Mouse (Mus musculus): ENCODE measurements at regions not wholly inside any gene's neighbourhood (a gene's known extent, or its start where the extent isn't known, plus 50 kb on each side); places are given as distances from the start of the nearest gene placed in this dataset.

DNA sequence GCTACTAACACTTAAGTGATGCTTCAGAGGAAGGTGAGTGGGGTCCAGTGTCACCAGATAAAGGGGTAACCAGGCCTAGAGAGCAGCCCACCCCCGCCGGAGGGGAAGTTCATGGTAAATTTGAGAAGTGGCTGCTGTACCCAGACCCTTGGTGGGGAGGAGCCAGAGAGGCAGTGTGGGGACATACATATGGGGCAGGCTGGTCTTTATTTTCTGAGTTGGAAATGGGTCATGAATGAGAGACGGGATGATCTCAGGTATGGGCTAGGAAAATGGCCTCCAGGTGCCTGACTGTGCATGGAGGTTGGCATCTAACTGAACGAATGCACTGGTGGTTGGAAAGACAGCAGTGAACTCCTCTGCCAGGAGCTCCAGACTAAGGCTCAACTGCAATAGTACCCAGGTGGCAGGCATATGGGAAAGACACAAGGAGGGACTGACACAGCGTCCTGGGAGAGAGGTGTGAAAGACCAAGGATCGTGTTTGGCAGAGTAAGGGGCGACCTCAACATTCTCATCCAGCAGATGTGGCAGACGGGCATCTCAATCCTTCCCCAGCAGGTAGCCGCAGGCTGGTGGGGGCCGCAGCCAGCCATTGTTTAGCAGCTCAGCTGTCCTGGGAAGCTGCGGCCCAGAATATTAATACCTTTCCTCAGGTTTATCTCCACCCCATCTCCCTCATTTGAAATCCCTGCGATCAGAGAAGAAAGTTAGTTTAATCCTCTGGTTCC lies 387.7 kb downstream of the Rps24 start:
- H3K9ac ChIP-seq = peak overlapping the region; percentile 26; the same call in 1 of the 2 replicates
- ATAC-seq (ENCODE audit: low read depth) = no peak
- no peaks in the 10 kb centered on the region for H3K9me3 ChIP-seq
- 0 out of 2 replicates have a peak overlapping the region, but pooled peaks have one; percentile 38 for H3K27ac ChIP-seq (replicated peaks)
- no peak overlapping the region for H3K4me2 ChIP-seq
- H3K27me3 ChIP-seq = no peaks in the 10 kb centered on the region
- no peak overlapping the region for H3K4me3 ChIP-seq
- no peaks in the 10 kb centered on the region for H3K36me3 ChIP-seq
- H3K4me1 ChIP-seq (replicated peaks) = peaks cover 28% of the 10 kb centered on the region
- 54% methylated on average over 12 of the region's 12 CpGs for WGBS

DNA sequence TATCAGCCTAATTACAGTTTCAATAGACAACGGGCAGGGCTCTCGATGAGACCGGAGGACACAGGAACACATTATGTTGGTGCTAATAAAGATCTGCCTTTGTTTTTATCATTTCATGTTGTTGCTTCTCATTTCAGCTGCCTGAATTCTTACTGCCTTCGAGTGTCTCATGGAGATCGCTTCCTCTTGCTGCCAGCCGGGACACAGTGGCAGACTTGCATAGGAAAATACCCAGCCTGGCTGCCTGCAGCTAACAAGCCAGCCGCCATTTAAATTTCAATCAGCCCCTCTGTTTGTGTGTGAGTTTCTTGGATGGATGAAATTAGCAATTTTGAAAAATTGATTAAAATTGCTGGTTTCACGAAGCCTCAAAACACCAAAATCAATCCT lies 388.2 kb downstream of the Rps24 start:
- ATAC-seq (ENCODE audit: low read depth) = no peak
- Histone ChIP-seq H3K4me2 (no peak overlapping the region), H3K9ac (peak overlapping the region; percentile 26; the same call in 1 of the 2 replicates), H3K4me3 (no peak overlapping the region), H3K9me3 (no peaks in the 10 kb centered on the region), H3K27ac (replicated peaks) (0 out of 2 replicates have a peak overlapping the region, but pooled peaks have one; percentile 38), H3K27me3 (no peaks in the 10 kb centered on the region), H3K4me1 (replicated peaks) (peaks cover 28% of the 10 kb centered on the region), H3K36me3 (no peaks in the 10 kb centered on the region)
- 41% methylated on average over 8 of the region's 8 CpGs for WGBS

DNA sequence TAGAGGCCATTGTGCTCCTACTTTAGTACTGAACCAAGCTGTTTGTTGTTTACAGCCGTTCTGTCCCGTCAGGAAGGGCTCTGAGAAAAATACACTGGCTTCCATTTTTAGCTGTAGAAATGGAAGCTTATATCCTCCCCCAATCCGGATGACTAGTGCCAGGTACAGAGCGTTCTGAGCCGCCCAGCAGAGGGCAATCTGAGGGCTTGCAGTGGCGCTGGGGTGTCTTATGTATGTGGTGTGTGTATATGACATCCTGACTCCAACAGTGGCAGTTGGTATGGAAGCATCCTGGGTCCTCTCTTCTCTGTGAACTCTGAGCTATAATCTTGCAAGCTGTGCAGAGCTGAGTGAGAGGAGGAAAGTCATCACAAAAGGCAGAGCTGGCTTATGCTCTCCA lies 389.0 kb downstream of the Rps24 start:
- Histone ChIP-seq H3K4me2 (no peak overlapping the region), H3K27ac (replicated peaks) (0 out of 2 replicates have a peak overlapping the region, but pooled peaks have one; percentile 33), H3K9ac (0 out of 2 replicates have a peak overlapping the region, but pooled peaks have one; percentile 1), H3K36me3 (no peaks in the 10 kb centered on the region), H3K27me3 (no peaks in the 10 kb centered on the region), H3K4me1 (replicated peaks) (peaks cover 28% of the 10 kb centered on the region), H3K9me3 (no peaks in the 10 kb centered on the region), H3K4me3 (no peak overlapping the region)
- ATAC-seq (ENCODE audit: low read depth) = peak; percentile 66; the same call in 1 of the 2 replicates
- 72% methylated on average over 6 of the region's 6 CpGs for WGBS

DNA sequence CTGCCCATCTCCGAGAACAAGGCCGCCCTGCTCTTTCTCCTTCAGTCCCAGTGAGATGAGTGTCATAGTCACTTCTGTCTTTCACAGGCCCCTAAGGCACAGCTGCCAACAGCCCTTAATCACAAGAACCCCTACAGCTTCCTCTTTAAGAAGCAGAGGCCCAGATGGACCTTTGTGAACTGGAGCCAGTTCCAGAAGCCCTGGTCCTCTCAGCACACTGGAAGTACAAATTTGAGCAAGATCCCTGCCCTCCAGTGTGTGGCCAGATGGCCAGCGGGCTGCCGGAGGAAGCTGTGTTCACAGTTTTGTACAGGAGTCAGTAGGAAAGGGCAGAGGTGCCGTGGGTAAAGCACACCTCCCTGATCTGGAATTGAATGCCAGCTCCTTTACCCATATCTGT lies 389.6 kb downstream of the Rps24 start:
- no peak overlapping the region for H3K4me3 ChIP-seq
- H3K4me2 ChIP-seq = no peak overlapping the region
- 70% methylated on average over 5 of the region's 5 CpGs for WGBS
- H3K36me3 ChIP-seq = no peaks in the 10 kb centered on the region
- H3K27ac ChIP-seq (replicated peaks) = peak overlapping the region; percentile 33; the same call in 1 of the 2 replicates
- H3K9ac ChIP-seq = 0 out of 2 replicates have a peak overlapping the region, but pooled peaks have one; percentile 1
- H3K9me3 ChIP-seq = no peaks in the 10 kb centered on the region
- no peak for ATAC-seq (ENCODE audit: low read depth)
- peaks cover 23% of the 10 kb centered on the region for H3K4me1 ChIP-seq (replicated peaks)
- H3K27me3 ChIP-seq = no peaks in the 10 kb centered on the region

DNA sequence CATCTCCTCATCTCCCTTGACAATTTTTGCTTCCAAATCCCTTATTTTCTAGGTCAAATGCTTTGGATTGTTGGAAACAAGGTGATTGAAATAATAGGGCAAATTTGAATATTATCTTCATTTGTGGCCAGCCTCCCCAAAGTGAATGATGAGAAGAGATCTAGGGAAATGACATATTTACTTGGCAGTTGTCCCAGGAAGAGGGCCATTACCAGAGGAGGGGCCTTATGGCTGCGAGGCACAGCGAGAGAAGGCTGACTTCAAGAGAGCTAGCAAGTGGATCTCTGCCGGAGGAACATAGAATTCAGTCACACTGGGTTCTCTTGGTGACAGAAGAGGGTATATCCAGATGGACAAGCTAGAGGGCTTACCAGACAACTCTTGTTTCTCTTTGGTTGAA lies 390.9 kb downstream of the Rps24 start:
- Histone ChIP-seq H3K27me3 (no peaks in the 10 kb centered on the region), H3K4me2 (no peak overlapping the region), H3K36me3 (no peaks in the 10 kb centered on the region), H3K9me3 (no peaks in the 10 kb centered on the region), H3K27ac (replicated peaks) (no peak overlapping the region), H3K4me3 (no peak overlapping the region), H3K4me1 (replicated peaks) (peaks cover 22% of the 10 kb centered on the region), H3K9ac (no peak overlapping the region)
- no peak for ATAC-seq (ENCODE audit: low read depth)
- 77% methylated on average over 3 of the region's 3 CpGs for WGBS

DNA sequence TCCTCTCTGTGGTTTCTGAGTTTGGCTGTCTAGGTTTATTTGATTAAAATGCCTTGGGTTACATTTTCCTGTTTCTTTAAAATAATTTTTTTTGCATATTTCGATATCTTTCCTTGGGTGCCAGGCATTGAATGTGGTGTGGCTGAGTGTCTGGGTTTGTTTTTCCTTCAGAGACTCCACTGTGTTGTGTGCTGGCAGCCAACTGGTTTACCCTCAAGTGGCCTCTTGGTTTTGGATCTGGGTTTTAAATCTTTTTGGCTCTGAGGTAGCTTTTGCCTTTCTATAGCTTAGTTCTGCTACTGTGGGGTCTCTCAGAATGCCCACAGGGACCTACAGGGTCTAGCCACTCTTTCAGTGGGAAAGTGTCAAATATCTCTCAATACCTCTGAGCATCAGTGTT lies 399.2 kb downstream of the Rps24 start:
- Histone ChIP-seq H3K27ac (replicated peaks) (no peak overlapping the region), H3K36me3 (no peaks in the 10 kb centered on the region), H3K27me3 (no peaks in the 10 kb centered on the region), H3K9me3 (0 out of 2 replicates have a peak, but pooled peaks cover 3% of the 10 kb centered on the region), H3K4me3 (no peak overlapping the region), H3K4me1 (replicated peaks) (no peaks in the 10 kb centered on the region), H3K4me2 (no peak overlapping the region), H3K9ac (no peak overlapping the region)
- ATAC-seq (ENCODE audit: low read depth) = no peak
- WGBS = 93% methylated on average over 1 of the region's 1 CpGs

DNA sequence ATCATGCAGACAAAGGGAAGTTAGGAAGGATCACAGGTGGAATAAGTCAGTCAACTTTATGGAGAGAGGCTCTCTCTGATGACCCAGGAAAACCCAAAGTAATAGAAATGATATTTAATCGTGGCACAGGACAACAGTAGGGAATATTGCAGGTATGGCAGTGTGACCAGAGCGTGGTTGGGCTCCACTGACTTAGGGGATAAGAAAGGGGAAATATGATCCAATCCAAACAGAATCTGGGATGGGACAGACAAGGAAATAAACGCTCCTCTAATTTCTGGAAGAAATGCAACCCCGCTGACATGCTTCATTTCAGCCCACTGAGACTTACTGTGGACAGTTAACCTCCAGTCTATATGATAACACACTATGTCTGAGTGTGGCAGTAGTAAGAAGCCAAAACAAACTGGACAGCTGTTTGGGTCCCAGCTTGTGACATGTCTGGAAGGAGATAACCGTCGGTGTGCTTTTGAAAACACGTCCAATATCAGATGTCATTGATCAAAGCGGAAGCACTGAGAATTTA lies 400.0 kb downstream of the Rps24 start:
- H3K27me3 ChIP-seq = no peaks in the 10 kb centered on the region
- H3K36me3 ChIP-seq = no peaks in the 10 kb centered on the region
- H3K27ac ChIP-seq (replicated peaks) = no peak overlapping the region
- H3K4me3 ChIP-seq = no peak overlapping the region
- no peak for ATAC-seq (ENCODE audit: low read depth)
- H3K9ac ChIP-seq = no peak overlapping the region
- WGBS = 87% methylated on average over 8 of the region's 8 CpGs
- 0 out of 2 replicates have a peak, but pooled peaks cover 3% of the 10 kb centered on the region for H3K9me3 ChIP-seq
- H3K4me2 ChIP-seq = no peak overlapping the region
- no peaks in the 10 kb centered on the region for H3K4me1 ChIP-seq (replicated peaks)

DNA sequence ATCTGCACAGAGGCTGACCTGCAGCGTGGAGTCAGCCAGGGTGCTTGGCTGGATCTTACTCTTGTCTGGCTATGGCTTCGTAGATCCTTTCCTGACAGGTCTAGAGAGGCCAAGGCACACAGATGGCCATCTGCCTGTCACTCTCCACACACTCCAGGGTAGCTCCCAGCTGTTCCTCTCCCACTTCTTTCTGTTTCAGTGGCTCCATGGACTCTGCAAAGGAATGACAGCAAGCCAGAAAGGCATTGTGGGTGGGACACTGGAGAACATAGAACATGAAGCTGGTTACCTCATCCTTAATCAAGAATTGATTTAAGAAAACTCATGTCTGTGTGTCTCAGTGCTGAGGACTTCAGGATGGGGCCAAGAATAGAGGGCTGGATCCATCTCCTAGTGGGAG lies 403.9 kb downstream of the Rps24 start:
- Histone ChIP-seq H3K4me3 (no peak overlapping the region), H3K4me2 (no peak overlapping the region), H3K9ac (no peak overlapping the region), H3K27me3 (no peaks in the 10 kb centered on the region), H3K4me1 (replicated peaks) (no peaks in the 10 kb centered on the region), H3K27ac (replicated peaks) (no peak overlapping the region), H3K36me3 (no peaks in the 10 kb centered on the region), H3K9me3 (no peaks in the 10 kb centered on the region)
- 84% methylated on average over 2 of the region's 2 CpGs for WGBS
- ATAC-seq (ENCODE audit: low read depth) = no peak

DNA sequence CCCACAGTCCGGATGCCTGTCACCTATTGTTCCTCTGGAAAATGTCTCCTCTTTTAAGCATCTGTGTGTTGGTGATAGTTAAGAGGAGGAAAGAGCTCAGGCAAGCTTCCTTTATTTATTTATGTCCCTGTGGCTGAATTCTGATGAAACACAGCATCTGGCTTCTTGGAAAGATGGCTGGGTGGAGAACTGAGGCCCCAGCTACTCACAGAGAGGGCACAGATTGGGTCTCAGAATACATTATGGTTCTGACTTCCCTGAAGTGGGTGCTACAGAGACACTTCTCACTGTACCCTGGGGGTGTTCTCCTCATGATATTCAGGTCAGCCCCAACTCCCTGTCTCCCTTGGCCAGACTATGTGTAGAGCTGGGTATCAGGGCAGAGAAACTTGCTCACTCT lies 408.3 kb downstream of the Rps24 start:
- no peak overlapping the region for H3K4me3 ChIP-seq
- H3K4me2 ChIP-seq = no peak overlapping the region
- no peaks in the 10 kb centered on the region for H3K36me3 ChIP-seq
- H3K9me3 ChIP-seq = no peaks in the 10 kb centered on the region
- no peak for ATAC-seq (ENCODE audit: low read depth)
- no peaks in the 10 kb centered on the region for H3K4me1 ChIP-seq (replicated peaks)
- H3K27ac ChIP-seq (replicated peaks) = no peak overlapping the region
- 61% methylated on average over 1 of the region's 1 CpGs for WGBS
- H3K9ac ChIP-seq = no peak overlapping the region
- H3K27me3 ChIP-seq = no peaks in the 10 kb centered on the region

DNA sequence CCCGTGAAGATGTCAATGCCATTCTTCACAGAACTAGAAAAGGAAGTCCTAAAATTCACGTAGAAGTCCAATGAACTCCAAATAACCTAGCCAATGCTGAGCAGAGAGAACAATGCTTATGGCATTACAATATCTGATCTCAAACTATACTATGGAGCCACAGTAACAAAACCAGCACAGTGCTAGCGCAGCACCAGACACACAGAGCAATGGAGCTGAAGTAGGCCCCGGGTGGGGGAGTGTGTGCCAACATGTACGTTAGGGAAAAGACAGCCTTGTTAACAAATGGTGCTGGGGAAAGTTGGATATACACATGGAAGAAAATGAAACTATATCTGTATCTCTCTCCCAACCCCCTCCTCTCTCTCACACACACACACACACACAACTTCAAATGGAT lies 409.8 kb downstream of the Rps24 start:
- no peak for ATAC-seq (ENCODE audit: low read depth)
- Histone ChIP-seq H3K4me2 (no peak overlapping the region), H3K4me1 (replicated peaks) (peaks cover 5% of the 10 kb centered on the region; the same call in 1 of the 2 replicates), H3K27ac (replicated peaks) (no peak overlapping the region), H3K4me3 (no peak overlapping the region), H3K9me3 (no peaks in the 10 kb centered on the region), H3K27me3 (no peaks in the 10 kb centered on the region), H3K36me3 (no peaks in the 10 kb centered on the region), H3K9ac (no peak overlapping the region)
- WGBS = 89% methylated on average over 5 of the region's 5 CpGs

DNA sequence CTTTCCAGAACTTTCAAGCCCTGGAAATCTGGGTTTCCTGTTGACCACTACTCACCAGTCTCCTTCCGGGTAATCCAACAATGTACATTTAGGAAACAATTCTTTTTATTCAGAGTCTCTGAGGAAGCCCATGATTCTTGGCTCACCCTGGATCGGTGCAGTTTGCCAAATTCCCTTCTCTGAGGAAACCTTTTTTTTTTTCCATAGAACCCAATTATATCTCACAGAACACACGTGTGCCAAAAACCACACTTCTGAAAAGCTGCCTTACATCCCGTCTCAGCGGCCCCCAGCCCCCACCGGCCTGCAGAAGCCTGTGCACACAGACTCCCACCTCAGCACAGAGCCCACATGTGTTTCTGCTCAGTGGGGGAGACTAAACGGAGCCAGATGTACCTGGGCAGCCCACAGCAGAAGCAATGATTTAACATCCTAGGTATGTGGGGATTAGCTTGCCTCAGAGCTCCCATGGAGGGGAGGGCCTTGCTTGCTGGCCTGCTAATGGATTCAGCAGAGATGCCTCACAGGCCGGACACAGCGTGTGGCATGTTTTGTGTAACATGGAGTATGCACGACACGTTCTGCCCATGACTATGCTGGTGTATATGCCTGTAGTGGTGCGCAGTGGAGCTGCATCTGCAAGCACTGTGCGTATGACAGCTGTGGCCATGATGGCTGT lies 413.7 kb downstream of the Rps24 start:
- 0 out of 2 replicates have a peak, but pooled peaks have one; percentile 50 for ATAC-seq (ENCODE audit: low read depth)
- WGBS = 75% methylated on average over 13 of the region's 13 CpGs
- Histone ChIP-seq H3K9ac (no peak overlapping the region), H3K9me3 (no peaks in the 10 kb centered on the region), H3K27ac (replicated peaks) (peak overlapping the region; percentile 59), H3K4me3 (no peak overlapping the region), H3K27me3 (no peaks in the 10 kb centered on the region), H3K36me3 (no peaks in the 10 kb centered on the region), H3K4me2 (no peak overlapping the region), H3K4me1 (replicated peaks) (peaks cover 5% of the 10 kb centered on the region; the same call in 1 of the 2 replicates)

DNA sequence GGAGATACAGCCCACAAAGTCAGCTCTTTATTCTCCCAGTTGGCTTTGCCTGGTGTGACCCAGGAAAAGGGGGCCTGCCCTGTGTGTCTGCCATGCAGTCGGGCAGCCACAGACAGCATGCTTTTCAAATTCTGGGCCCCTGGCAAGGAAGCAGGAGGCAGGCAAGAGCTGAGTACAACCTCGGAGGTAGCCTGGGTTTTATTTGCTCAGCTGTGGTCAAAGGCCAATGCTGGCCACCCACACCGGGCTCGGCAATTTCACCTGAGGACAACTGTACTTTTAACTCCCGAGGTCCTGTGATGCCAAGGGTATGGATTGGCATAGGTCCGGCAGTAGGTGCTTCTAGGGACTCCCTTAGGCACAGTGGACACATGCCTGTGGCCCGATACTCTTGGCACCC lies 414.8 kb downstream of the Rps24 start:
- H3K27me3 ChIP-seq = no peaks in the 10 kb centered on the region
- ATAC-seq (ENCODE audit: low read depth) = no peak
- 79% methylated on average over 7 of the region's 7 CpGs for WGBS
- H3K9ac ChIP-seq = no peak overlapping the region
- no peak overlapping the region for H3K4me2 ChIP-seq
- peaks cover 5% of the 10 kb centered on the region; the same call in 1 of the 2 replicates for H3K4me1 ChIP-seq (replicated peaks)
- H3K4me3 ChIP-seq = no peak overlapping the region
- no peaks in the 10 kb centered on the region for H3K36me3 ChIP-seq
- no peak overlapping the region for H3K27ac ChIP-seq (replicated peaks)
- H3K9me3 ChIP-seq = no peaks in the 10 kb centered on the region

Data from neural tube, embryonic 13.5 days (tissue).